Mouse (Mus musculus) macrophage (primary cell): ENCODE measurements at regions not wholly inside any gene's neighbourhood (a gene's known extent, or its start where the extent isn't known, plus 50 kb on each side); places are given as distances from the start of the nearest gene placed in this dataset.

Experiments
- H3K27ac ChIP-seq: fragments of 350-480 bp; formaldehyde crosslinking; 2 replicates; pipeline ENCODE4 v1.9.0; 2021
- H3K36me3 ChIP-seq: fragments of 350-480 bp; formaldehyde crosslinking; 2 replicates; pipeline ENCODE4 v1.9.0; 2021; ENCODE audit errors: inconsistent target
- H3K4me3 ChIP-seq: fragments of 350-480 bp; formaldehyde crosslinking; 2 replicates; pipeline ENCODE4 v1.9.0; 2021; ENCODE audit errors: inconsistent target
- H3K79me2 ChIP-seq: fragments of 350-480 bp; formaldehyde crosslinking; 2 replicates; pipeline ENCODE4 v1.9.0; 2021; ENCODE audit errors: inconsistent target
- WGBS: methylation state at CpG from one replicate; pipeline ENCODE4 v1.1.7; 2026; ENCODE audit warnings: inconsistent platforms; ENCODE audit not compliant: missing documents; 5-methylcytosine and 5-hydroxymethylcytosine counted together

- Histone ChIP-seq H3K36me3 (no peaks in the 10 kb centered on the region), H3K79me2 (no peaks in the 10 kb centered on the region), H3K27ac (no peak overlapping the region), H3K4me3 (no peak overlapping the region)
- WGBS = 54% methylated on average over 1 of the region's 1 CpGs
These were observed 2845.7 kb upstream of the Gm7489 start for GRCm38 (mm10) chr15:51038968-51039367.

DNA sequence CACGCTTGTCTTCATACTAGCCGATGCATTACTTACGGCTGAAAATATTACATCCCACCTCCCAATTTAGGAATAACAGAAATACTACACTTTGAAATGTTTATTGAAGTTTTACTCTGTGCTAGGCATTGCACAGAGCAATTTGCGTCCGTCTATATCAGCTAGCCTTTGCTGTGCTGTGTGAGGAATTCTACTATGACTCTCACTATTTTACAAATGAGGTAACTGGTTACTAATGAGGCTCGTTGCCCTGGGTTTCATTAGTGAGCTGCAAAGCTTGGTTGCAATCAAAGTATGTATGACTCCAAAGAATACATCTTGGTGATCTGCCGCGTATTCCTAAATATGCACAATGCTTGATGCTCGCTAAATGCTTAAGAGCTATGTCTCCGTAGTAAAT is 2814.2 kb upstream of the Gm7489 start:
- 96% methylated on average over 10 of the region's 10 CpGs for WGBS
- H3K79me2 ChIP-seq = no peaks in the 10 kb centered on the region

DNA sequence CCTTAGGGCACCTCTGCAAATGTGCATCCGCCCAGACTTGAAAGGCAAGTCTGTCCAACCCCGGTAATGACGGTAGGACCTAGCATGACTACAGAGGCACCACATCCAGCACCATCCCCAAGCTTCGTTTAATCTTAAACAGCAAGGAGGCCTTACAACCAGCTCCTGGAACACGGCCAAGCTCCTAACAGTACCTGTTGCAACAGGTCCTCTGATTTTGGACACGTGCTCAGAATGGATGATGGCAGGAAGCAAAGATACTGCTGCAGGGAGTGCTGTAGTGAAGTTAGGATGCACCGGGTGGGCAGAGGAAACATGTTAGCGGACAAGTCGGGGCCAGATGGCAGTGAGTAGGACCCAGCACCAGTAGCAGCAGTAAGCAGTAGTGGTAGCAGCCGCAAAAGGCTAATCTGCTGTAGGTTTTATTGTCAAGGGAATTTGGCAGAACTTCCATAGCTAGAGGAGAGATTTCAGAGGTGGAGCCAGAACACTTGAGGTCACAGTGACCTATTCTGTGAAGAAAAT is 2813.5 kb upstream of the Gm7489 start:
- H3K36me3 ChIP-seq = no peaks in the 10 kb centered on the region

More for the DNA sequence above, 2814.2 kb upstream of the Gm7489 start:
- no peak overlapping the region for H3K27ac ChIP-seq
- H3K4me3 ChIP-seq = no peak overlapping the region
- no peaks in the 10 kb centered on the region for H3K36me3 ChIP-seq

DNA sequence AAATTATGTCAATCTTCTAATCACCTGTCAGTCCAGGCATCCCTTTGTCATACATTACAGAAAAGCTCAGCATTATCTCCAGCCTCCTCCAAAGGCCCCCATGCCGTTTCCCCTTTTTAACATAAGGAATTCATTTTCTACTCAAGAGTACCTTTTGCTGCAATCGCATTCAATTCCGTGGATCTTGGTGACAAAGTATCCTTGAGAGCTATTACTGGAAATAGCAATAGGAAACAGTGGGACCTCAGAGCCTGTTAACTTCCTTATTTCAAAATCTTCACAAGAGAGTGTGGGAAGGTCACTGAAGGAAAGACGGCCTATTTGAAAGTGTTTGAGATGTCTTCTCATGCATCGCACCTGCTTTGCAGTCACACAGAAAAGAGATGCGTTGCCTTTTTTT is 2811.0 kb upstream of the Gm7489 start:
- no peaks in the 10 kb centered on the region for H3K36me3 ChIP-seq
- H3K4me3 ChIP-seq = no peak overlapping the region
- no peaks in the 10 kb centered on the region for H3K79me2 ChIP-seq
- H3K27ac ChIP-seq = no peak overlapping the region
- 0% methylated on average over 6 of the region's 6 CpGs for WGBS

More for the DNA sequence above, 2813.5 kb upstream of the Gm7489 start:
- Histone ChIP-seq H3K4me3 (no peak overlapping the region), H3K27ac (no peak overlapping the region), H3K79me2 (no peaks in the 10 kb centered on the region)
- 91% methylated on average over 10 of the region's 10 CpGs for WGBS

- Histone ChIP-seq H3K36me3 (no peaks in the 10 kb centered on the region), H3K4me3 (no peak overlapping the region)
- 32% methylated on average over 6 of the region's 7 CpGs for WGBS
These were observed 2810.5 kb upstream of the Gm7489 start for GRCm38 (mm10) chr15:51074196-51074595.

DNA sequence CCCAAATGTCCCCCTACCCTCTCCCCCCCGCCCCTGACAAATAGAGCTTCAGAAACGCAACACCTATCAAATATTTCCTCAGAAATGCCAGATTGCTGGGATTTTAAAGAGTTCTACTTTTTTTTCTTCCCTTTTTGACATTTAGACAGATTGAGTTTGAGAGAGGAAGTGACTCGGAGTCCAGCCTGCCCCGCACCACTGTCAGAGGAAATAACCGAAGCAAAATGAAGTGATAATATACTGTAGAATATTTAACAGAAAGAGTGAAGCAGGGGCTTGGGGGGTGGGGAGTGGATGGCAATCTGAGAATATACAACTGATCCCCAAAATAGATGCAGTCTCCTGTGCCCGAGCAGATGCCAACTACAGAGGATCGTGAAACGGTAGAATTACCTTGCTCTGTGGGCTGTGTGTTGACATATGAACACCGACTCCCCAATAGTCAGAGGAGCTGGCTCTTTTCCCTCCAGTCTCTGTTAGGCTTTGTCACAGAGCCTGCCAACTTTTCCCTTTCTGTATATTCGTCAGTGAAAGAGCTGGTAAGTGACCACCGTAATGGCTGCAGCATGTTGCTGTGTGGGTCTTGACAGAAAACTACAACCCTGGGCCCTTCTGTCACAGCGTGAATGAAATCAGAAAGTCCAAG is 2800.9 kb upstream of the Gm7489 start:
- WGBS = 22% methylated on average over 12 of the region's 12 CpGs

More at GRCm38 (mm10) chr15:51074196-51074595, 2810.5 kb upstream of the Gm7489 start:
- no peak overlapping the region for H3K27ac ChIP-seq
- H3K79me2 ChIP-seq = no peaks in the 10 kb centered on the region

GRCm38 (mm10) chr15:51092936-51093335 is 2791.8 kb upstream of the Gm7489 start:
- Histone ChIP-seq H3K36me3 (no peaks in the 10 kb centered on the region), H3K27ac (no peak overlapping the region), H3K79me2 (no peaks in the 10 kb centered on the region), H3K4me3 (no peak overlapping the region)
- WGBS = 91% methylated on average over 7 of the region's 7 CpGs

More for the DNA sequence above, 2800.9 kb upstream of the Gm7489 start:
- Histone ChIP-seq H3K27ac (peak overlapping the region; percentile 25; the same call in 1 of the 2 replicates), H3K79me2 (no peaks in the 10 kb centered on the region), H3K36me3 (no peaks in the 10 kb centered on the region), H3K4me3 (peak overlapping the region; percentile 7; the same call in 1 of the 2 replicates)

DNA sequence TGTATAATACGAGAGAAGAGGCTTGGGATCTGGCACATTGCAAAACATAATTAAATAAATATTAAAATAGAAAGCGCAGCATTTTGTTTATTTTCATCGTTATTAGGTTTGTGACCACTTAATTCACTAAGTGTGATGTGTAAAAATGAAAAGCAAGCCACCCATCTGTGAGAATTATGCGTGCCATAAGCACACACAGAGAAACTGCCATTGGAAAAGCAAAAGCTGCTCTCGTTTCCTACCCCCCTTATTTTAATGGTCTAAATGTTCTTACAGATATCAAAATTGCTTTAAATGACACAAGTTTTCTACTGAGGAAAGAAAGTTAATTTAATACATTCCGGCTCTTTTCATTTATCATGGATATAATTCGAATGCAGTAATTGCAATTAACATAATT is 2780.8 kb upstream of the Gm7489 start:
- Histone ChIP-seq H3K79me2 (no peaks in the 10 kb centered on the region), H3K27ac (no peak overlapping the region), H3K4me3 (no peak overlapping the region), H3K36me3 (no peaks in the 10 kb centered on the region)
- WGBS = 96% methylated on average over 7 of the region's 7 CpGs

GRCm38 (mm10) chr15:51104362-51104761 is 2780.3 kb upstream of the Gm7489 start:
- H3K27ac ChIP-seq = no peak overlapping the region
- no peak overlapping the region for H3K4me3 ChIP-seq
- no peaks in the 10 kb centered on the region for H3K79me2 ChIP-seq
- H3K36me3 ChIP-seq = no peaks in the 10 kb centered on the region
- WGBS = 88% methylated on average over 10 of the region's 10 CpGs

DNA sequence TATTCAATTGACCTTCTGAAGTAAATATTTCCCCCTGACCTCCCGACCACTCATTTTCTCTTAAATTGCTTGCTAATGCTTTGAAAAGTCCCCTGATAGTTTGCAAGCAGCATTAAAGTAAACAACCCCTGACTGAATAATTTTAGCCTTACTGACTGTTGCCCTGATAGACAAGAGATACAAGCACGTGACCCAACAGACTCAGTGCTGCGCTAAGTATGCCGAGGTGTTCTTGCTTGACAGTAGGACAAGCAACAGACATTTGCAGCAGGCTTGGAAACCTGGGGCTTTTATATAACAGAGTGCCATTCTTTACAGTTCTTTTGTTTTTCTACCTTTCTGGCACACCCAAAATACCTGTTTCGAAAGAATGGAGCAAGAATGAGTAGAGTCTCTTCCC is 2779.9 kb upstream of the Gm7489 start:
- H3K27ac ChIP-seq = no peak overlapping the region
- 90% methylated on average over 5 of the region's 5 CpGs for WGBS
- no peaks in the 10 kb centered on the region for H3K36me3 ChIP-seq
- no peak overlapping the region for H3K4me3 ChIP-seq
- H3K79me2 ChIP-seq = no peaks in the 10 kb centered on the region

- Histone ChIP-seq H3K27ac (no peak overlapping the region), H3K4me3 (no peak overlapping the region), H3K36me3 (no peaks in the 10 kb centered on the region), H3K79me2 (no peaks in the 10 kb centered on the region)
- 88% methylated on average over 17 of the region's 17 CpGs for WGBS
These were observed 2779.2 kb upstream of the Gm7489 start for GRCm38 (mm10) chr15:51105359-51106008.

DNA sequence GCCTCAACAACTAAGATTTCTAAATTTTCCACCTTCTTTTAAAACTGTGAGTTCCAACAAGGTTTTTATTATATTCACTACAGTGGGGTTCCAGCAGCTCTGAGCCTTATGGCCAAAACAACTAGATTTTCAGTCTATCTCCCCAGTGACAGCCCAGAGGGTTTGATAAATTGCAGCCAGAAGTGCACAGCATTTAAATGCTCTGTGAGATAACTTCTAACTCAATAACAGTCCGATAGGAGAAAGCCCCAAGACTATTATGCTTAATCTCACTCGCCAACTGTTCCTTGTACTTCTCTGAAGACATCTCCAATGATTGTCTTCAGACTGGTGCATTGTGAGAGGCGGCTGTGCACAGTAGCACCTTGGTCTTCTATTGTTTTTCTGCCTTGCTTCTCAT is 2774.5 kb upstream of the Gm7489 start:
- WGBS = 98% methylated on average over 3 of the region's 3 CpGs
- Histone ChIP-seq H3K79me2 (no peaks in the 10 kb centered on the region), H3K27ac (no peak overlapping the region), H3K36me3 (no peaks in the 10 kb centered on the region), H3K4me3 (no peak overlapping the region)

DNA sequence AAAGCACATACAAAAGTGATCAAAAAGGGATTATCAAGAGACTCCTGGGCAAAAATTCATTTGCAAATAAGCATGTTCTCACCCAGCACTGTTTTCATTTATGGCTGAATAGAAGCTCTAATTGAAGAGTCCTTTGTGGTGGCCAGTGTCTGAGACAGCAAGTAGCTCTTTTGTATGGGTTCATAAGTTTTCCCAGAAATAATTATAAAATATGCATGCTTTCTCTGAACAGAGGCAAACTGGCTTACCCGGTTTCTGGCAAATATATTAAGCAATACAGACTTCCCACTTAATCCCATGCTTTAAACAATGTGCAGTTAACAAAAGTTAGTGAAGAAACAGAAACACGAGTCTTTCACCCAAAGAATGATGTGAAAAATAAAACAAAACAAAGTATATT is 2758.8 kb upstream of the Gm7489 start:
- WGBS = 83% methylated on average over 2 of the region's 2 CpGs
- Histone ChIP-seq H3K27ac (no peak overlapping the region), H3K4me3 (no peak overlapping the region), H3K36me3 (no peaks in the 10 kb centered on the region), H3K79me2 (no peaks in the 10 kb centered on the region)

- WGBS = 51% methylated on average over 4 of the region's 4 CpGs
- no peak overlapping the region for H3K4me3 ChIP-seq
- no peak overlapping the region for H3K27ac ChIP-seq
- no peaks in the 10 kb centered on the region for H3K36me3 ChIP-seq
- no peaks in the 10 kb centered on the region for H3K79me2 ChIP-seq
These were observed 2753.7 kb upstream of the Gm7489 start for GRCm38 (mm10) chr15:51131017-51131416.

GRCm38 (mm10) chr15:51136121-51136520 is 2748.6 kb upstream of the Gm7489 start:
- WGBS = 100% methylated on average over 1 of the region's 1 CpGs
- no peaks in the 10 kb centered on the region for H3K36me3 ChIP-seq
- H3K27ac ChIP-seq = no peak overlapping the region
- no peaks in the 10 kb centered on the region for H3K79me2 ChIP-seq
- H3K4me3 ChIP-seq = no peak overlapping the region
